Mouse (Mus musculus) myocyte (in vitro differentiated cells): ENCODE results near the gene Atp6v1fnb.

Experiments used
- E2F4 ChIP-seq: IDR thresholded peaks from one replicate; pipeline ENCODE4 v1.6.1; 2011; ENCODE audit warnings: mild to moderate bottlenecking, control low read depth, moderate library complexity; ENCODE audit not compliant: insufficient read depth
- MAX ChIP-seq: IDR thresholded peaks from one replicate; pipeline ENCODE4 v1.6.1; 2011; ENCODE audit warnings: low read depth, mild to moderate bottlenecking, control low read depth
- MYOD1 ChIP-seq, 3 experiments: IDR thresholded peaks; one replicate each; pipeline ENCODE4 v1.6.1; 2011; ENCODE audit warnings: control low read depth in 2 of 3, low read depth in 2 of 3, mild to moderate bottlenecking in 2 of 3, moderate library complexity in 1 of 3; ENCODE audit not compliant: insufficient read length in 2 of 3, control insufficient read depth in 1 of 3
- MYOG ChIP-seq, 3 experiments: IDR thresholded peaks; one replicate each; pipeline ENCODE4 v1.6.1; 2011; ENCODE audit warnings: control low read depth in 2 of 3, low read depth in 2 of 3, mild to moderate bottlenecking in 2 of 3; ENCODE audit not compliant: insufficient read length in 2 of 3, control insufficient read depth in 1 of 3, insufficient read depth in 1 of 3
- POLR2A ChIP-seq: IDR thresholded peaks from one replicate; pipeline ENCODE4 v1.6.1; 2011; ENCODE audit warnings: low read depth, mild to moderate bottlenecking, control low read depth, moderate library complexity; ENCODE audit not compliant: insufficient read length
- POLR2AphosphoS2 ChIP-seq: IDR thresholded peaks from one replicate; pipeline ENCODE4 v1.6.1; 2011; ENCODE audit warnings: low read depth, control low read depth; ENCODE audit not compliant: insufficient read length
- USF1 ChIP-seq: IDR thresholded peaks from one replicate; pipeline ENCODE4 v1.6.1; 2011; ENCODE audit warnings: low read depth, mild to moderate bottlenecking, control low read depth, moderate library complexity

- TF ChIP-seq POLR2A (no peak), MYOG (IDR thresholded peaks at IDR 0.05; ENCODE audit: control insufficient read depth in 1 of 3, insufficient read depth in 1 of 3, insufficient read length in 2 of 3, low read depth in 2 of 3) (no peak), MYOD1 (IDR thresholded peaks at IDR 0.05; ENCODE audit: control insufficient read depth in 1 of 3, insufficient read length in 2 of 3, low read depth in 2 of 3) (no peak), MAX (no peak), POLR2AphosphoS2 (peak; percentile 61), E2F4 (no peak), USF1 (no peak)
These were observed 9.7 kb upstream of the Atp6v1fnb start for GRCm38 (mm10) chr6:29461502-29461901.
